Mouse (Mus musculus): ENCODE measurements around the gene Hic1. TPM values are rescaled to one million over a fixed set of nuclear protein-coding genes. Genes with fewer than 3 reads are reported as not detected.

Gene Hic1
- polyA plus RNA-seq (2015; fragmentation: Nextera tagmentation; extraction: Ambion mirVana), result 9.8 and 15.9 TPM in 2 replicates

GRCm38 (mm10) chr11:75169405-75170080 is at the start of gene Hic1:
TSS of gene Hic1 (minus strand) at chr11:75169519.

GRCm38 (mm10) chr11:75193256-75194071 is 24.1 kb upstream of the Hic1 start, which contains the start of gene Rtn4rl1:
TSS of gene Rtn4rl1 (plus strand) at chr11:75193783.

GRCm38 (mm10) chr11:75190905-75191441 is 21.7 kb upstream of the Hic1 start, which contains the start of gene Dph1:
TSS of gene Dph1 (minus strand) at chr11:75191241.

GRCm38 (mm10) chr11:75178672-75179208 is 9.4 kb upstream of the Hic1 start, which contains the start of gene Ovca2:
TSS of gene Ovca2 (minus strand) at chr11:75178835.

MicroRNAs within 50 kb of the gene (microRNA counts, 519-probe panel; counts per million panel counts)
- microRNA mmu-miR-132, result 2,871 counts per million, percentile 71 among the panel's probes with 10 or more counts
- microRNA mmu-miR-212, result 296 counts per million, percentile 58 among the panel's probes with 10 or more counts

Small RNAs within 50 kb of the gene (microRNA-seq; reads per million reads assigned to microRNA genes)
- 115 to 126 reads per million in 2 experiments for gene Mir132
- 9.3 to 11.7 reads per million in 2 experiments for gene Mir212

Other genes with a start within 250 kb of the Hic1 start
- gene Smg6, start 243.7 kb downstream of the Hic1 start, polyA plus RNA-seq (2015; fragmentation: Nextera tagmentation; extraction: Ambion mirVana), result 6.4 and 6.8 TPM in 2 replicates
- 15.1 and 16.2 TPM in 2 replicates for gene Srr, start 243.6 kb downstream of the Hic1 start, polyA plus RNA-seq (2015; fragmentation: Nextera tagmentation; extraction: Ambion mirVana)
- gene Ovca2, start 9.3 kb upstream of the Hic1 start, polyA plus RNA-seq (2015; fragmentation: Nextera tagmentation; extraction: Ambion mirVana), result 7.4 and 9.6 TPM in 2 replicates
- gene Dph1, start 21.7 kb upstream of the Hic1 start, polyA plus RNA-seq (2015; fragmentation: Nextera tagmentation; extraction: Ambion mirVana), result 13.7 and 14.3 TPM in 2 replicates
- gene Rtn4rl1, start 24.3 kb upstream of the Hic1 start, polyA plus RNA-seq (2015; fragmentation: Nextera tagmentation; extraction: Ambion mirVana), result 0.95 and 1.3 TPM in 2 replicates
- 36.4 and 38.5 TPM in 2 replicates for gene Rpa1, start 178.8 kb upstream of the Hic1 start, polyA plus RNA-seq (2015; fragmentation: Nextera tagmentation; extraction: Ambion mirVana)
- 9.9 and 12.0 TPM in 2 replicates for gene Smyd4, start 178.9 kb upstream of the Hic1 start, polyA plus RNA-seq (2015; fragmentation: Nextera tagmentation; extraction: Ambion mirVana)

All from skeletal muscle tissue, postnatal 0 days (tissue).